8 mouse cellular contexts compared by ENCODE assay signal in genomic region chr5:117313420-117313819, GRCm38 (mm10). TPM values are rescaled to one million over a fixed set of nuclear protein-coding genes. Genes with fewer than 3 reads are reported as not detected.
A peak's percentile ranks its signal among the peaks of the same experiment; 100 is the strongest.
DNase-seq lines count a peak whose midpoint lies in the region; ATAC-seq and TF ChIP-seq lines count a peak whose summit lies in the region.

No protein-coding gene starts in this region.

- peaks cover 2% of the 10 kb centered on the region for H3K4me1 ChIP-seq in ES-Bruce4 (ENCODE audit: control insufficient read depth, insufficient read depth, low read length)
- peaks cover 6% of the 10 kb centered on the region for H3K4me1 ChIP-seq in lung, embryonic 16.5 days (replicated peaks; ENCODE audit: control insufficient read depth, insufficient read depth, low read length)

- TF ChIP-seq EP300 in ES-Bruce4 (IDR thresholded peaks at IDR 0.05; ENCODE audit: insufficient read depth, low read depth, low read length), result 0 out of 2 replicates have a peak, but pooled peaks have one; percentile 5

- H3K27ac ChIP-seq in ES-Bruce4 (ENCODE audit: insufficient read depth, low read length), result peak overlapping the region; percentile 90
- peak overlapping the region; percentile 91 for H3K27ac ChIP-seq in lung, embryonic 16.5 days (ENCODE audit: low read length)

- H3K27me3 ChIP-seq in ES-Bruce4 (ENCODE audit: control insufficient read depth, insufficient read depth, low read length, poor library complexity, severe bottlenecking), result no peaks in the 10 kb centered on the region
- no peaks in the 10 kb centered on the region for H3K27me3 ChIP-seq in lung, embryonic 16.5 days (ENCODE audit: control insufficient read depth, insufficient read depth, low read depth, low read length)

- H3K9me3 ChIP-seq in ES-Bruce4 (replicated peaks; ENCODE audit: control insufficient read depth, insufficient read depth, low read length, poor library complexity, severe bottlenecking), result no peaks in the 10 kb centered on the region
- no peaks in the 10 kb centered on the region for H3K9me3 ChIP-seq in lung, embryonic 16.5 days (ENCODE audit: control insufficient read depth, low read length)

- peak; percentile 57 for TF ChIP-seq POLR2A in ES-Bruce4 (IDR thresholded peaks at IDR 0.05; ENCODE audit: insufficient read depth, low read length)

- TF ChIP-seq CTCF in ES-Bruce4 (IDR thresholded peaks at IDR 0.05; ENCODE audit: low read depth, low read length), result no peak

- no peaks in the 10 kb centered on the region for H3K36me3 ChIP-seq in ES-Bruce4 (ENCODE audit: control insufficient read depth, insufficient read depth, low read length, poor library complexity, severe bottlenecking)
- no peaks in the 10 kb centered on the region for H3K36me3 ChIP-seq in lung, embryonic 16.5 days (ENCODE audit: control insufficient read depth, insufficient read depth, low read length)

- peak; percentile 50 for DNase-seq in c-Kit-positive CD71-positive TER-119-negative erythroid progenitor cells, embryonic 14.5 days (ENCODE audit: low read depth)
- peak; percentile 43 to 57 for DNase-seq in heart, adult 9 months (ENCODE audit: low spot score in 2 of 2)
- peak; percentile 66 to 84 for DNase-seq in kidney, adult 8-10 months
- peak; percentile 44 for DNase-seq in spleen, adult 12 weeks (ENCODE audit: low spot score)
- DNase-seq in layer of hippocampus, adult 8-10 months (ENCODE audit: low spot score in 2 of 2), result no peak
- DNase-seq in frontal cortex, postnatal 36 days (ENCODE audit: low spot score in 2 of 2), result no peak

- peak overlapping the region; percentile 42 for H3K9ac ChIP-seq in ES-Bruce4 (ENCODE audit: low read depth, poor library complexity, severe bottlenecking)
- peak overlapping the region; percentile 41 for H3K9ac ChIP-seq in lung, embryonic 16.5 days (ENCODE audit: low read length)

- peak overlapping the region; percentile 48 for H3K4me2 ChIP-seq in lung, embryonic 16.5 days (ENCODE audit: low read depth, low read length)

- WGBS in lung, embryonic 16.5 days, result 3% methylated on average over 14 of the region's 14 CpGs

- H3K4me3 ChIP-seq in ES-Bruce4 (ENCODE audit: low read depth, low read length), result peak overlapping the region; percentile 75
- H3K4me3 ChIP-seq in lung, embryonic 16.5 days (ENCODE audit: low read length), result peak overlapping the region; percentile 35

- ATAC-seq in lung, embryonic 16.5 days (ENCODE audit: low read depth), result peak; percentile 50

RNA-seq across cellular contexts. Expression of gene Vsig10, which starts 5.5 kb away (rescaled TPM):
- 15.7 and 21.6 TPM in 2 replicates for polyA plus RNA-seq in ES-Bruce4 (2011; ENCODE audit: insufficient read depth, insufficient read length, low read depth, missing spikeins)
- 18.2 and 20.0 TPM in 2 replicates for polyA plus RNA-seq in lung, embryonic 16.5 days (2015; fragmentation: Nextera tagmentation; extraction: Ambion mirVana)
- total RNA-seq in layer of hippocampus, adult 8-10 months (2022), result 1 to 10 TPM; 2.1 to 4.8 (median 3.0) TPM

RNA-seq across cellular contexts. Expression of gene Pebp1, which starts 26.0 kb away (rescaled TPM):
- polyA plus RNA-seq in ES-Bruce4 (2011; ENCODE audit: insufficient read depth, insufficient read length, low read depth, missing spikeins), result 246 and 264 TPM in 2 replicates
- polyA plus RNA-seq in lung, embryonic 16.5 days (2015; fragmentation: Nextera tagmentation; extraction: Ambion mirVana), result 649 and 667 TPM in 2 replicates
- 100 to 1,000 TPM; 650 to 713 (median 683) TPM for total RNA-seq in layer of hippocampus, adult 8-10 months (2022)

RNA-seq across cellular contexts. Expression of gene Wsb2, which starts 43.7 kb away (rescaled TPM):
- polyA plus RNA-seq in ES-Bruce4 (2011; ENCODE audit: insufficient read depth, insufficient read length, low read depth, missing spikeins), result 49.5 and 56.1 TPM in 2 replicates
- 38.1 and 45.0 TPM in 2 replicates for polyA plus RNA-seq in lung, embryonic 16.5 days (2015; fragmentation: Nextera tagmentation; extraction: Ambion mirVana)
- 100 to 1,000 TPM; 228 to 259 (median 247) TPM for total RNA-seq in layer of hippocampus, adult 8-10 months (2022)

Comparison
In these comparisons a context has a peak if more than half of its experiments do, and no peak if none do; other contexts are left out.
1. DNase-seq: peak in c-Kit-positive CD71-positive TER-119-negative erythroid progenitor cells, embryonic 14.5 days (single experiment), heart, adult 9 months (2 of 2), kidney, adult 8-10 months (2 of 2) and spleen, adult 12 weeks (single experiment); none in layer of hippocampus, adult 8-10 months (0 of 2) and frontal cortex, postnatal 36 days (0 of 2).